Mouse (Mus musculus) thymus, postnatal 36 days (tissue): ENCODE measurements at regions not wholly inside any gene's neighbourhood (a gene's known extent, or its start where the extent isn't known, plus 50 kb on each side); places are given as distances from the start of the nearest gene placed in this dataset.

Experiments
- DNase-seq, 2 experiments: peaks; one replicate each; pipeline ENCODE4 v3.0.0; 2022; ENCODE audit warnings: mixed read lengths in 2 of 2

DNA sequence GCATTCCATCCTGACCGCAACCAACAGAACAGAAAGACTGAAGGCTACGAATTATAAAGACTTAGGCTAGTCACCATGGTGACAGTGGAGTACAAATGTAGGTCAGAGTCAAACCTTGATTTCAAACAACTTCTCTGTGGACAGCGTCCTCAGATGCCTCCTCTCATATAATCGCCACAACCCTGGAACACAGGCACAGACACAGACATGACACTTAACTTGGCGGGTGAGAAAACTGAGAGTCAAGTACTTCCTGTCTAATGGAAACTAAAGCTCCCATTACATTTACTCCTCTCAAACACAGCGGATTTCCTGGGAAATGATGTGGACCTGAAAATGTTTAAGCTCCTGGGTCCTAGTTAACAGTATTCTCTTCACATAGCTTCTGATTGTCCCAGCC is 149.5 kb upstream of the Frmd6 start:
- no peak for DNase-seq

DNA sequence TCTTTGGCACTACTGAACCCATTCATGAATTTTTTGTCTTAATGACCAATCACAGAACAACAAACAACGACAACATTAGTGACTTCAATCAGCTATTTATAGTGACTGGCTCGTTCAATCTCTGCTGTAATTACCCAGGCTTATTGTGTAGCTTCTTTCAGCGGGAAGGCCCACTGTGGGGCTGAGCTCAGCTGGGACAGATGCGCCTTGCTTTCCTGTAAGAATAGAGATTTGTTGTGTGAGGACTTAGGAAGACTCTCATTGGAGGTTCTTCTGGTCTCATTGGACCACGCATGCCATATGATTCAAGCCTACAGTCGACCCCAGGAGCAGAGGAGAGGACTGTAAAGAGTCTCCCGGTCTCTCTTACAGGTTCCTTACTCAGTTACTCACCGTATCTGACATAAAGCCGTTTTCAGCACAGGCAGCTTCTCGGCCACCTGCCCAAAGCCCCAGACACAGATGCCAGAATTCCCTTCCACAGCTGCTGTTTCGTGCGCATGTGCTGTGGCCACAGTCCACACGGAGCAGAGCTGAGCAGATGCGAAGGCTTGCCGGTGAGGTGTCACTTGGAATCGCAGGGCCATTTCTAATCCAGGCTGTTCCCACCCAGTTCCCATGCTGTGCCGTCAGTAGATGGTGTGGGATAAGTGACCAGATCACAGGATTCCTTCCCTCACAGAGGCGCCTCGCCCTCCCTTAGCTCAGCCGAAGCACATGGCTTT is 145.5 kb upstream of the Frmd6 start:
- no peak for DNase-seq

DNA sequence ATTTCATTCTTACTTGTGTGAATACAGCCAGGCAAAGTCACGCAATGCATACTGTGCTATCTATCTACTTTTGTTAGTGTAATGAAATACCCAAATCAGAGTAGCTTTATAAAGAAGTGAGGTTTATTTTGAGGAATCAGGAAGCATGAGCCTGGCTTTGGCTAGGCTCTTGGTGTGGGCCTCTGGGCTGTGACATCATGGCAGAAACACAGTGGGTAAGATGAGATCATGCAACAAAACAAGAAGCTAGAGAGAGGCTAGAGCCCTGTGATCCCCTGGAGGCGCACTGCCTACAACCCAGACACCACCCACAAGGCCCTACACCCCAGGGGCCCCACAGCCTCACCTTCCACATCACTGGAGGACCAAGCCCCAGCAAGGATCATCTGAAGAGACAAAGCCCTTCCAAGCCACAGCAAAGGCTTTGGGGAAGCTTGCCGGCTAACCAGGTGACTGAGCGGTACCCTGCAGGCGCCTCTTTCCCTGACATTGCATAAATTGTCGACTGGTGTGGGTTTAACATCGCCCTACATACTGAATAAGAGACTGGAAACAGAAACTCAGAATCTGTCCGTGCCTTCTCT is 143.8 kb upstream of the Frmd6 start:
- peak; percentile 4 to 26 for DNase-seq

DNA sequence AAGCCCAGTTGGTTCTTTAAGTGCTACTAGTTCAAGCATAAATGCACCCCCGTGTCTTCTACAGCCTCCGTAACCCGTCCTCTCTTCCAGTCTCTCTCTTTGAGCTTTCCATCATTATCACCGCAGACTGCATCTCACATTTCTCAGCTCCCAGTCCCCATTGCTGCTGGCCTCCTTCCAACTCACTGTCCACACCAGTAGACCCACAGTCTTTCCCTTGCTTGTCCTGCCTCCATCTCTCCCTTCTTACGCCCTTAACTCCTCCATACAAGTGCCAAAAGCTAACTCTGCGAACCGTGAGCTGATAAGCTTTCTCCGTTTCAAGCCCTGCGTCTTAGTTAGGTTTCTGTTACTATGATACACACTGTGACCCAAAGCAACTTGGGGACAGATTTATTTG is 141.0 kb upstream of the Frmd6 start:
- DNase-seq, result no peak

DNA sequence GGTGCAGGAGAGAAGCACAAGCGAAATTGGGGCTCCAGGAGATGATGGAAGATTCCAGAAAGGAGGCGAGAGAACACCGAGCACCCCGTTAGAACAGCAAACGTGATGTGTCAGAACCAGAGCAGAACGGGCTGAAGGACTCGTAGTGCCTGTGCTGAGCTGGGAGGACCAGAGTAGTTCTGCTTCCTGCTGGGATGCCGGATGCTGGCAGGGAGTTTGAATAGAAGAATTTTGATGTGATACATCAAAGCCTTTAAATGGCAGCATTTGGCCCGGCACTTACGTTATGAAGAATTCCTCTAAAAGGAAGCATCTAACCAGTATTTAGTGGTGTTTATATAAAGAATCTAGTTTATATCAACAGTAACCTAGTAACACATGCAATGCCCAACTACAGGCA is 139.9 kb upstream of the Frmd6 start:
- no peak for DNase-seq

DNA sequence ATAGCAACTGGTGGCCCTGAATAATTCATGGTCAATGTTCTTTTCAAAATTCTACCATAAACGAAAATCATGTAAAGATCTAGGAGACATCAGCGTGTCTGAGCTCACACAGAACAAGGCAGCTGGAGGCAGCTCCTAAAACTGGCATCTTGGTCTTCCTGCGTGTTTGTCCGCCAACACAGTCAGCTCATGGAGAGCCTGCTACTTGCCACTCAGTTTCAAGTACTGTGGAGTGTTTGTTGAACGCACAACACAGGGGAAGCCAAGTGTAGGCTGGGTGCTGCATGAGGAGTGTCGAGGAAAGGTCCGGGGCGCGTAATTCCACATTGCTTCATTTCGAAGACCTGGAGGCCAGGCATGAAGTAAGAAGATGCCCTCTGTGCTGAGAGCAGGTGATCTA is 139.0 kb upstream of the Frmd6 start:
- DNase-seq, result no peak

DNA sequence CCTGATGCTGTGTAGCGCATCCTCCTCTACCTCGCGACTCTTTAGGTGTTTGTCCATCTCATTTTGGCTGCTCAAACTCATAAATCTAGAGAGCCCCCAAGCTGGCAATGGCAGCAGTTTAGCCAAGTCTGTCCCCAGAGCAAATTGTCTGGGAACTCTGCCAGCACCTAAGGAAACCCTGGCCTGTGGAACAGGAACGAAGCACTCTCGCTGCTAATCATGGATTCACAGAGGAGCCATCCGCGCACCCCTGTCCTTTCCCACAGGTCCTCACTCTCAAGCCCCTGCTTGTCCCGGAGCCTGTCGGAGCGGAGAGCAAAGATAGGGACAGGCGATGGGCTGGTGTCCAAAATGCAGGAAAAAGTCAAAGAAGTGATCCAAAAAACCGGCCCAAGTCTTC is 138.3 kb upstream of the Frmd6 start:
- DNase-seq, result no peak

DNA sequence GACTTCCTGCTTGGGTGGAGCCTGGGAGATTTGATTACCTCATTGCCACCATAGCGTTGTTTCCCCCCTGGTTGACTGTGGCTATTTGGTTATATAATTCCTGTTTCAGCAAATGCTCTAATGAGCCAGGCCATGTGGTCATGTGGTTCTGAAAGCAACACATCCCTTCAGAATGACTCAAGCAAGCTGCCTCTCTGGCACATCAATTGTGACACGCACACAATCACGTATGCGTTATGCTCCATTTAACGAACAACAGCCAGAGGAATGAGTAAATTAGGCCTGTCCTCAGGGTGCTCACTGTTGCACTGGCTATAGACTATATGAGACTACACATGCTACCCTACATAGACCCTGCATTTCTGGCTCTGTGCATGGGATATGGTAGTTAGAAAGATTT is 130.2 kb upstream of the Frmd6 start:
- DNase-seq, result no peak

DNA sequence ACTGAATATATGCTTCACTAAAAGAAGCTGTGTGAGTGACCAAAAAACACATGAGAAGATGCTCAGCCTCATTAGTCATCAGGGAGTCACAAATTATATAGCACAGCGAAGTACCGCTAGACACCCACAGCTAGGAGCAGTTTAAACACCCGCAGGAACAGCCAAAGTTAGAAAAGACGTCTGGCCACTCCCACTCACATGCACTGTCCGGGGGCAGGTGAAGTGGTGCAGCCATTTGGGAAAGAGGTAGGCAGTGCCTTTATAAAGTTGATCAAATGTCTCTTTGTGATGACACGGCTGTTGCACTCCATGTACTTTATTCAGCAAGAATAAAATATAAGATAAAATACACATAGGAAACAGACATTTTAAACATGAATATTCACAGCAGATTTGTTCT is 129.1 kb upstream of the Frmd6 start:
- DNase-seq, result no peak

DNA sequence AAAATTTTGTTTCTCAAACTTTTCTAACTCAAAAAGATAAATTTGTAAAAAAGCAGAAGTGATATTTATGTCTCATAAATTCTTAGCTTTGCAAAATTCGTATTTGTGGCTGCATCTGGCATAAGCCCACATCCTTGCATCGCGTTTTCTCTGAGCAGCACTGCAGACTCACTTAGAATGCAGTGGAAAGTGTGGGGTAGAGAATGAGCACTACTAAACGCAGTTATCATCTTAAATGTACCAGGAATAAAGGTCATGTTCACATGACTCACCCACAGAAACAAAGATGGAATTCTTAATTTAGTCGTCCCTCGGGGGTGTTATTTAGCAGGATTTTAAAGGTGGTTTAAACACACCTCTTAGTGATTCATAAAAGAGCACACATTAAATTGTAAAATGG is 126.8 kb upstream of the Frmd6 start:
- DNase-seq, result no peak

DNA sequence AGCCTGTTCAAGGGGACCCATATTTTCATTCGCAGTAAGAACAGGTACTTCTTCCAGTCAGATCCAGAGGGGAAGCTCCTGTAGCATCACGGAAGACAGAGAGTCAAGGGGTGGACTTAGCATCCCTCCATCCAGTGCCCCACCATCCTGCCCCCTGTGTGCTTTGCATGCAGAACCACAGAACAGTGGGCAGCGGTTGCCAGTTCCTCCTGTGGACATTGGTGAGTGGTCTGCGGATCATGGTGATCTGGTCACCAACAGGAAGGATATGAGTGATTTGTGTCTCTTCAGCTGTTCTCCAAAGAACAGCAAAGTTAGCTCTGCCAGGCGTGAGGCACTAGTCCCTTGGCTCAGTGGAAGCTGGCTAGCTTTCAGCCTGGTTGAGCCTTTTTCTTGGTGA is 122.8 kb upstream of the Frmd6 start:
- no peak for DNase-seq

DNA sequence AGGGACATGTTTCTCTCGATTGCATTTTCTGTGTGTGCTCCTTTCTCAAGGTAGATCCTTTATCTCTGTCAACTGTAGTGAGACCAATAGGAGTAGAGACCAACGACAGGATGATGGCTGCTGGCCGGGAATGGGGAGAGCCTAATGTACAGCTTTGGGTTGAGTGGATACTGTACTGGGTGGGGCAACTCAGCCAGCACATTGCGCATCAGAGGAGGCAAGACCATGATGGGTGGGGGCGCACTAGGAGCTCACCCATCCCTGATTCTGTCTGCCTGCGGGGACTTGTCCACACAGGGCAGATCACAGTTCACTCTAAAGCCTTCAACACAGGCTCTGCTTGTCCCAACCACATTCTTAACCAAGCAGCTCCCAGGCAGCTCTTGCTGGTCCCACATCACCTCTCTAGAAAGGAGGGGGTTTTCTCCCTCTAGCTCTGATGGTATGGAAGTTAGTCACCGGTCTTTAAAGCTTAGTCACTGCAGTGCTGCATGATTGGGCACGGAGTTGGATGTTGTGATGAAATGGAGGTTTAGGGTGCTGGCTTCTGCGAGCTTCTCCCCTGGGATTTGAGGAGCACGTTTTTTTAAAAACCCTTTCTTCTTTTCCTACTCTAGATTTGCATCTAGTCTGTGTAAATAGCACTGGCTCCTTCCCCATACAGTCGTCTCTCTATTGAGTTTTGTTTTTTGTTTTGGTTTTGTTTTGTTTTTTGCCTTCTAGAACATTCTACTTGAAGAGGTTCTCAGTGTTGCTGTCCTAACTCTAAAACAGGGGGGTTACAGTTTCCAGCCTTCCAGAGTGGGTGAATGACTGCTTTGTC is 118.3 kb upstream of the Frmd6 start:
- DNase-seq, result no peak

DNA sequence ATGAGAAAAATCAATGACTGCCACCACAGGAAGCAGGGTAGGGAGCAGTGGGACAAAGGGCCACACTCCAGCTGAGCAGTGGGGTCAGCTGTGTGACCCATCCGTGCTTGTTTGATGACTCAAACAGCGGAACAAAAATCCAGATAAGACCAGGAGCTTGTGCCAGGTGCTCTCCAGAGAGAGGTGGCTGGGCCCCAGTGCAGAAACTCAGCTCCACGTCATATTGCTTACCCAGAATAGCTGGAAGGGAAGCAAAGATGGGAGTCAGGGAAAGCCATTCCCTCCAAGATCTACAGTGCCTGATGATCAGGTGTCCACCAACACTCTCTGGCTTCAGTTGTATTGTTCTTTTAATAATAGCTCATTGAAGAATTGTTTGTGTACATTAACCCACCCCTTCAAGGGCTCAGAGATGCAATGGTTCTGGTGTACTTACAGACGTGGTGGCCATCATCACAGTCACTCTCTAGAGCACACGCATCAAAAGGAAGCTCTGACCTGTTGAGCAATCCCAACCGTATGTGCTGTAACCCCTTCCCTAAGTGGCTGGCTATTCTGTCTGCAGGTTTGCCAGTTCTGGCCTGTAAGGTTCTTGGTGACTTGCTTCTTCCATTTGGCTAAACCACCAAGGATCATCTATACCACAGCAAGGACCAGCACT is 117.6 kb upstream of the Frmd6 start:
- no peak for DNase-seq

DNA sequence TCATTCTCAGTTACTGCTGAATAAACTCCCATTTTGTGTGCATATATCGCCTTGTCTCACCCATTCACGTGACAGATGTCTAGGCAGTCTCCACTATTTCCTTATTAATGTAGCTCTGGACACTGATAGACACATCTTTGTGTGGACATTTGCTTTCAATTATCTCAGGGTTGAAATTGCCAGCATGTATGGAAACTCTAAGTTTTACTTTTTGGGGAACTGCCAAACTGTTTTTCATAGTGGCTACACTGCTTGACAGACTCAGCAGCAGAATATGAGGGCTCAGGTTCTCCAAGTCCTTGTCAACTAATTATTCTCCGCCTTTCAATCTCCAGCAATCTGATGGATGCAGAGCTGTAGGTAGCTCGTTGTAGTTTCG is 117.0 kb upstream of the Frmd6 start:
- no peak for DNase-seq

DNA sequence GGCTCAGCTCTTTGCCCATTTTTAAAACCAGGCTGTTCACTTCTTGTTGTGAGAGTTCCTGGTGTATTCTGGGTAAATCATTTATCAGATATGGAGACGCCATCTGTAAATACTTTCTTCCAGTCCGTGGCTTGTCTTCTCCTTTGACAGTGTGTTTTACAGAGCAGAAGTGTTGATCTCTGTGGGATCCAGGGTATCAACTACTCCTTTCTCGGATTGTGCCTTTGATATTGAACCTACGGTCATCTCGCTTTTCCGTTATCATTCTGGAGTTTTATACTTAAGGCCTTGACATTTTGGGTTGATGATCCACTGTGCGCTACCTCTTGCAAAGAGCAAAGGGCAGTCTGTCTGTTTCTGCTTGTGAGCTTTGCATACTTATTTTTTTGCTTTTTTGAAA is 115.0 kb upstream of the Frmd6 start:
- no peak for DNase-seq

DNA sequence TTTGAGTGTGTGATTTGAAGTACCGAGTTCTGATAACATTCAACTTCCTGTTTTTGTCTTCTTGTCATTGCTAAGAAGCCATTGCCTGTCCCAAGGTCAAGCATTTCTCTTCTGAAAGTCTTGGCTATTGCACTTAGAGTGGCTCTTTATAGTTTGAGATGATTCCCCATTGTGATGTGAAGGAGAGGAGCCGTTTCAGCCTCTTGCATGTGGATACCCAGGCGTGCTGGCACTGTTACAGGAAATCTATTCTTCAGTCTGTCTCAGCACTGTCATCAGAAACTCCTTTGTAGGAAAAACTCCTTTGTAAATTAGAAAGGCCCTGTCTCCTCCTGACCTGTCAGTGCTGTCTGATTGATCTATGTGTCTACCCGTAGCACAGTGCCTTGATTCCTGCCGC is 114.3 kb upstream of the Frmd6 start:
- no peak for DNase-seq

DNA sequence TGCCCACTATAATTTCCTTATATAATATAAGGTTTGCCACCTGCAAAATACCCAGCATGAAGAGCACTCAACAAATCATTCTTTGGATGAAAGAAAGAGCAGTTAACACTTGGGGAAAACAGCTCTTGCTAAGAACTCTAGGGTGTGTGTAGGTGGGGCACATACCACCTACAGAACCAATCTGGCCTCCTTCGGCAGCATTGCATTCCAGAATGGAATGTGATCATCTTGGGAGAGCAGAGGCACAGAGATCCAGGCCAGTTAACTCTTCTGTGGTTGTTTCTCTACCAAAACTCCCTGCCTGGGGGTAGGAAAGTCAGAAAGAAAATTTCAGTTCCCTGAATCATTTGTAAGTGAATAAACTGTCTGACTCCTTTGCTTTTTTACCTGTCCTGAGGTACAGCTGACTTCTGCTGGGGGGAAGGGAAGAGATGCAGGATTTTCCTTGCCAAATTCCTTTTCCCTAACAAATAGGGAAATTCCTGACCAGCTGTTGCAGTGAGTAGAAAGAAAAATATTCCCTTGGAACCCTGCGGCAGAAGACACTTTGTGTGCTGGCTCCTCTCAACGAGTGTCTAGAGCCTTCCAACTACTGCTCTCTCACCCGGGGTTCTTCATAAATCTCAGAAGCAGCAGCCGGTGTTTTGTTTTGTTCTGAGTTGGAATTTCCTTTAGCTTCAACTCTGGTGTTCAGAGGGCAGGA is 112.8 kb upstream of the Frmd6 start:
- no peak for DNase-seq

DNA sequence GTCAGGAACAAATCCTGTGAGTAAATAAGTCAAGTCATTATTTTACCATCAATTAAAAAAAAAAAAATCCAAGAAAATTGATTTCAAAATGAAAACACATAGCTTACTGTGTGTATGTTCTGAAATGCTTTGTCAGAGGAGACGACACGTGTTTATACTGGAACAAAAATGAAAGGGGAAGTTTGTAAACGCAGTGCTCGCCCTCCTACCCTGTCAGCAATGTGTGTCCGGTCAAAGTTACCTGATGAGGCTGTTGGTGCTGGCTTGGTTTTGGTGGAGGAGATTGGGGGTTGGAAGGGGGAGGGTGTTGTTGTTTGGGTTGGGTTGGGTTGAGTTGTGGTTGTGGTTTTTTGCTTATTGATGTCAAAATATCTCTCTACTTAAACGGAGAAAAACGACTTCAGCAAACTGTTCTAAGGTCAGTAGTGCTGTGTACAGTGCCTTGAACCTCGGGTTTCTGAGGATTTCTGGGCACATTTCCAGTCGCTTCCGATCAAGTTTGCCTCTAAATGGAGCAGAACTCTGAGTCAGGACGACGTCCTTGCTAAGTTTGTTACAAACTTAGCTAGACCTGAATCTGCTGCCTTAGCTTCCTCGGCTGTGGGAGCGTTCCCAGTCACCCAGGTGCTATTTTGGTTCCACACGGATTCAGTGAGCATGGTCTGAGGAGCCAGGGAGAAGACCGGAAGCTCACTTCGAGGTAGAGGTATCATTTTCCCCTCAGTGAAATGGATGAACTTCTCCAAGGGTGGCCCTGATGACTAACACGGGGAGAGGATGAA is 111.6 kb upstream of the Frmd6 start:
- DNase-seq, result no peak

DNA sequence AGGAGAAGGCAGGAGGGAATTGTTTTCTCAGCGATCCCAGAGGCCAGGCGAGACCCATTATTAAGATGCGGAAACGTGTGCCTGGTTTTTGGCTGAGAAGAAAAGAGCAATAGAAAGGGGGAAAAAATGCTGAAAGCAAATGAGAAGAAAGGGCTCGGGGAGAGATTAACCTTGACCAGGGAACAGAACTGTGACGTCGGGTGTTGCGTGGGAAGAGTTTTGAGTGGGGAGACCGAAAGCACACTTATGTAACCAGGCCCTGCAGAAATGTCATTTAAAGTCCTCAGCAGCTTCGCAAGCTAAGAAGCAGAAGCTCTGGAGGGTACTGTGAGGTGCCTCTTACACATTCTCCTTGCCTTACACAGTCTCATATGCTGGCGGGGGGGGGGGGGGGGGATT is 111.0 kb upstream of the Frmd6 start:
- no peak for DNase-seq

DNA sequence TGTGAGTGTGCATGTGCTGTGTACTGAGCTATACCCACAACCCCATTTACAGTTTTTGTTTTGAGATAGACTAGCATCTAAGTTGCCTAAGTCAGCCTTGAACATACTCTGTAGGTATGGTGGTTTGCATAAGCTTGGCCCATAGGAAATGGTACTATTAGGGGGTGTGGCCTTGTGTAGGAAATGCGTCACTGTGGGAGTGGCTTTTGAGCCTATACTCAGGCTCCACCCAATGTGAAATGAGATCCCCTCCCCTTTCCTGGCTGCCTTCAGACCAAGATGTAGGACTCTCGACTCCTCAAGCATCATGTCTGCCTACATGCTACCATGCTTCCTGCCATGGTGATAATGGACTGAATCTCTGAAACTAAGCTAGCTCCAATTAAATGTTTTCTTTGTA is 109.5 kb upstream of the Frmd6 start:
- DNase-seq, result no peak

DNA sequence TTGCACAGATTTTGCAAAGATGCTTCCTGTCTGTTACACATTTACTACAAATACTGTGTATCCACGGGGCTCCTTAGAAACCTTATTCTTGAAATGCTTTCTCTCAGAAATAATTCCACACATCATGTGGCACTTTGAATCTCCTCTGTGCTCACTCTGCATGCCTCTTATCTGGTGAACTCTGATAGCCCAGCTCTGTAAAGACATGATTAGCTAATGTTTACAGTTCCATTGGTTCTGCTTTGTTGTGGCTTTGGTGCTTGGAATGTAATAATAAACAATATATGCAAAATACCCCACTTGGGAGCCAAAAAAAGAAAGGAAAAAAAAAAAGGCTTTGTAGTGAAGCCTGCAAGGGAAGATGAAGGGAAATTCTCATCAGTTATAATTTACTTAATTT is 106.7 kb upstream of the Frmd6 start:
- DNase-seq, result no peak

DNA sequence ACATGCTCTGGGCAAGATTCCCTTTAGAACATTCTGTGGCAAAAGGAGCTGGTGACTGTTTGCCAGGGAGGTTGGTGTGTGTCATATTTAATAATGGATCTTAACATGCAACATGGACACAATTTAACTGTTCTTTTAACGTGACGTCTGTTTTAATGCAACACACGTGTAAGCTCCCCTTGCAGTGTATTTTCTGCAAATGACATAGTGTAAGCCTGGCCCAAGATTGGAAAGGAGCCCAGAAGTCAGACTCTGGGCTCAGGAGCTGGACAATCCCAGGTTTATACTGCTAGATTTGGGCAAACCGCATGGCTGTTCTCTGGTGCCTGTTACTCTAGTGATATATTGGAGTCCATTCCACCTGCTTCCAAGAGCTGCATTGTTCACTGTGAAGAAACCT is 106.1 kb upstream of the Frmd6 start:
- no peak for DNase-seq
